Mouse (Mus musculus): ENCODE results near the gene Thsd7b. TPM values are rescaled to one million over a fixed set of nuclear protein-coding genes. Genes with fewer than 3 reads are reported as not detected.

Gene Thsd7b
- polyA plus RNA-seq, 2 experiments, result 0.07 to 0.22 TPM

- DNase-seq (ENCODE audit: low read depth in 3 of 3, low spot score in 3 of 3) (no peak), ATAC-seq (ENCODE audit: insufficient read depth) (no peak)
- no peak for TF ChIP-seq CTCF (IDR thresholded peaks at IDR 0.05; ENCODE audit: low read depth)
- no peak for TF ChIP-seq EP300 (IDR thresholded peaks at IDR 0.05; ENCODE audit: low read depth)
- 67% methylated on average over 4 of the region's 4 CpGs for WGBS (ENCODE audit: insufficient replicate concordance)
- H3K27ac ChIP-seq, result no peak overlapping the region
- no peaks in the 10 kb centered on the region for H3K4me1 ChIP-seq (replicated peaks; ENCODE audit: control insufficient read depth in 2 of 2, insufficient read depth in 2 of 2, low read length in 1 of 2)
- H3K9me3 ChIP-seq (ENCODE audit: control insufficient read depth, low read length), result no peaks in the 10 kb centered on the region
- no peaks in the 10 kb centered on the region for H3K27me3 ChIP-seq (ENCODE audit: control insufficient read depth, insufficient read depth, low read length)
- no peak overlapping the region for H3K4me2 ChIP-seq (ENCODE audit: low read depth)
- no peaks in the 10 kb centered on the region for H3K36me3 ChIP-seq (replicated peaks; ENCODE audit: control insufficient read depth, insufficient read depth, low read depth)
- no peak overlapping the region for H3K4me3 ChIP-seq (ENCODE audit: insufficient read depth in 1 of 2, low read depth in 2 of 2, low read length in 2 of 2)
- H3K9ac ChIP-seq (replicated peaks), result no peak overlapping the region
Measured at GRCm38 (mm10) chr1:129559137-129559536, 286.0 kb downstream of the Thsd7b start.

- TF ChIP-seq CTCF (IDR thresholded peaks at IDR 0.05; ENCODE audit: low read depth) (no peak), EP300 (IDR thresholded peaks at IDR 0.05; ENCODE audit: low read depth) (no peak)
- no peak overlapping the region for H3K27ac ChIP-seq
- H3K4me3 ChIP-seq (ENCODE audit: insufficient read depth in 1 of 2, low read depth in 2 of 2, low read length in 2 of 2), result no peak overlapping the region
- WGBS (ENCODE audit: insufficient replicate concordance), result 16% methylated on average over 3 of the region's 3 CpGs
- DNase-seq (ENCODE audit: low read depth in 3 of 3, low spot score in 3 of 3) (no peak), ATAC-seq (ENCODE audit: insufficient read depth) (no peak)
- H3K4me1 ChIP-seq (replicated peaks; ENCODE audit: control insufficient read depth in 2 of 2, insufficient read depth in 2 of 2, low read length in 1 of 2), result no peaks in the 10 kb centered on the region
- no peaks in the 10 kb centered on the region for H3K27me3 ChIP-seq (ENCODE audit: control insufficient read depth, insufficient read depth, low read length)
- H3K4me2 ChIP-seq (ENCODE audit: low read depth), result no peak overlapping the region
- H3K9ac ChIP-seq (replicated peaks), result no peak overlapping the region
- no peaks in the 10 kb centered on the region for H3K36me3 ChIP-seq (replicated peaks; ENCODE audit: control insufficient read depth, insufficient read depth, low read depth)
- H3K9me3 ChIP-seq (ENCODE audit: control insufficient read depth, low read length), result no peaks in the 10 kb centered on the region
Measured at GRCm38 (mm10) chr1:129559812-129560211, 286.7 kb downstream of the Thsd7b start.

- Histone ChIP-seq H3K4me3 (ENCODE audit: insufficient read depth in 1 of 2, low read depth in 2 of 2, low read length in 2 of 2) (no peak overlapping the region), H3K4me2 (ENCODE audit: low read depth) (no peak overlapping the region), H3K36me3 (replicated peaks; ENCODE audit: control insufficient read depth, insufficient read depth, low read depth) (no peaks in the 10 kb centered on the region), H3K27ac (no peak overlapping the region), H3K9me3 (ENCODE audit: control insufficient read depth, low read length) (no peaks in the 10 kb centered on the region), H3K9ac (replicated peaks) (no peak overlapping the region), H3K4me1 (replicated peaks; ENCODE audit: control insufficient read depth in 2 of 2, insufficient read depth in 2 of 2, low read length in 1 of 2) (no peaks in the 10 kb centered on the region), H3K27me3 (ENCODE audit: control insufficient read depth, insufficient read depth, low read length) (no peaks in the 10 kb centered on the region)
- ATAC-seq (ENCODE audit: insufficient read depth) (no peak), DNase-seq (ENCODE audit: low read depth in 3 of 3, low spot score in 3 of 3) (no peak)
- WGBS (ENCODE audit: insufficient replicate concordance), result 49% methylated on average over 1 of the region's 1 CpGs
- no peak for TF ChIP-seq EP300 (IDR thresholded peaks at IDR 0.05; ENCODE audit: low read depth)
- no peak for TF ChIP-seq CTCF (IDR thresholded peaks at IDR 0.05; ENCODE audit: low read depth)
Measured at GRCm38 (mm10) chr1:129562707-129563106, 289.6 kb downstream of the Thsd7b start.

GRCm38 (mm10) chr1:129570522-129570921 is 297.4 kb downstream of the Thsd7b start:
- no peak for DNase-seq (ENCODE audit: low read depth in 3 of 3, low spot score in 3 of 3)
- Histone ChIP-seq H3K4me3 (ENCODE audit: insufficient read depth in 1 of 2, low read depth in 2 of 2, low read length in 2 of 2) (no peak overlapping the region), H3K9me3 (ENCODE audit: control insufficient read depth, low read length) (no peaks in the 10 kb centered on the region), H3K27me3 (ENCODE audit: control insufficient read depth, insufficient read depth, low read length) (no peaks in the 10 kb centered on the region), H3K9ac (replicated peaks) (no peak overlapping the region), H3K27ac (no peak overlapping the region), H3K36me3 (replicated peaks; ENCODE audit: control insufficient read depth, insufficient read depth, low read depth) (no peaks in the 10 kb centered on the region), H3K4me1 (replicated peaks; ENCODE audit: control insufficient read depth in 2 of 2, insufficient read depth in 2 of 2, low read length in 1 of 2) (no peaks in the 10 kb centered on the region), H3K4me2 (ENCODE audit: low read depth) (no peak overlapping the region)
- no peak for ATAC-seq (ENCODE audit: insufficient read depth)
- TF ChIP-seq CTCF (IDR thresholded peaks at IDR 0.05; ENCODE audit: low read depth) (no peak), EP300 (IDR thresholded peaks at IDR 0.05; ENCODE audit: low read depth) (no peak)
- 66% methylated on average over 3 of the region's 3 CpGs for WGBS (ENCODE audit: insufficient replicate concordance)

GRCm38 (mm10) chr1:129579955-129580354 is 306.9 kb downstream of the Thsd7b start:
- WGBS (ENCODE audit: insufficient replicate concordance), result 62% methylated on average over 4 of the region's 4 CpGs
- no peaks in the 10 kb centered on the region for H3K9me3 ChIP-seq (ENCODE audit: control insufficient read depth, low read length)
- DNase-seq (ENCODE audit: low read depth in 3 of 3, low spot score in 3 of 3), result no peak
- ATAC-seq (ENCODE audit: insufficient read depth), result no peak
- no peak for TF ChIP-seq CTCF (IDR thresholded peaks at IDR 0.05; ENCODE audit: low read depth)
- no peak for TF ChIP-seq EP300 (IDR thresholded peaks at IDR 0.05; ENCODE audit: low read depth)
- no peak overlapping the region for H3K4me3 ChIP-seq (ENCODE audit: insufficient read depth in 1 of 2, low read depth in 2 of 2, low read length in 2 of 2)
- no peak overlapping the region for H3K27ac ChIP-seq
- H3K4me2 ChIP-seq (ENCODE audit: low read depth), result no peak overlapping the region
- H3K9ac ChIP-seq (replicated peaks), result no peak overlapping the region
- H3K27me3 ChIP-seq (ENCODE audit: control insufficient read depth, insufficient read depth, low read length), result no peaks in the 10 kb centered on the region
- no peaks in the 10 kb centered on the region for H3K4me1 ChIP-seq (replicated peaks; ENCODE audit: control insufficient read depth in 2 of 2, insufficient read depth in 2 of 2, low read length in 1 of 2)
- no peaks in the 10 kb centered on the region for H3K36me3 ChIP-seq (replicated peaks; ENCODE audit: control insufficient read depth, insufficient read depth, low read depth)
